Mouse (Mus musculus) G1E (cell line): Measurements from ENCODE around the gene Dr1. TPM values are rescaled to one million over a fixed set of nuclear protein-coding genes. Genes with fewer than 3 reads are reported as not detected.
A peak's percentile ranks its signal among the peaks of the same experiment; 100 is the strongest.

Source experiments
- ATAC-seq: 2 replicates; pipeline ENCODE4 v1.8.0; 2016; ENCODE audit warnings: mild to moderate bottlenecking; ENCODE audit not compliant: insufficient number of reproducible peaks, poor library complexity, low FRiP score, severe bottlenecking; ENCODE audit errors: extremely low read depth
- DNase-seq: peaks from one replicate; pipeline ENCODE4 v3.0.0; 2012; ENCODE audit warnings: low spot score
- H3K27me3 ChIP-seq: 2 replicates; pipeline ENCODE4 v1.6.1; 2012; ENCODE audit warnings: mild to moderate bottlenecking, low read length, inconsistent platforms; ENCODE audit not compliant: insufficient read depth
- H3K36me3 ChIP-seq: replicated peaks from 2 replicates; pipeline ENCODE3; 2012; ENCODE audit warnings: mild to moderate bottlenecking, inconsistent platforms
- H3K4me1 ChIP-seq: 2 replicates; pipeline ENCODE4 v1.6.1; 2012; ENCODE audit warnings: low read depth, low read length, inconsistent platforms, mixed read lengths; ENCODE audit not compliant: insufficient read depth
- H3K4me3 ChIP-seq: 2 replicates; pipeline ENCODE4 v1.5.1; 2012; ENCODE audit warnings: low read depth, mild to moderate bottlenecking, inconsistent platforms, low read length, moderate library complexity, mixed read lengths
- H3K9me3 ChIP-seq: replicated peaks from 2 replicates; pipeline ENCODE4 v1.6.1; 2012; ENCODE audit warnings: inconsistent platforms
- CTCF ChIP-seq: IDR thresholded peaks from 2 replicates; pipeline ENCODE4 v1.5.1; 2012; ENCODE audit warnings: low read depth, low read length, inconsistent platforms, mixed read lengths
- GATA1 ChIP-seq: IDR thresholded peaks from 2 replicates; pipeline ENCODE4 v1.6.1; 2012; ENCODE audit warnings: borderline replicate concordance, low read length, inconsistent platforms, mixed read lengths
- GATA2 ChIP-seq: IDR thresholded peaks from 2 replicates; pipeline ENCODE4 v1.6.1; 2012; ENCODE audit warnings: low read depth, low read length, inconsistent platforms, borderline replicate concordance
- POLR2AphosphoS5 ChIP-seq: IDR thresholded peaks from 2 replicates; pipeline ENCODE4 v1.6.1; 2012; ENCODE audit warnings: low read depth, low read length, inconsistent platforms; ENCODE audit not compliant: insufficient replicate concordance
- TAL1 ChIP-seq: conservative IDR thresholded peaks from 2 replicates; pipeline ENCODE4 v1.6.1; 2012; ENCODE audit warnings: low read depth, low read length, inconsistent platforms, mixed read lengths
- polyA plus RNA-seq: library from polyadenylated mRNA; stranded (reverse); fragments of >175 nt; gene quantifications from 2 replicates; pipeline ENCODE4 v1.2.3, GENCODE M21; 2012
- total RNA-seq, 2 experiments: library from RNA; stranded (forward) in 1 of 2; stranded (reverse) in 1 of 2; fragments of 200-1000 nt in 1 of 2; fragments of >200 nt in 1 of 2; fragmentation: Nextera tagmentation in 1 of 2; gene quantifications; 2 replicates each; pipeline ENCODE4 v1.2.3; 2014 to 2017

The Dr1 gene
- total and polyA plus RNA-seq, 3 experiments = 42.5 to 87.7 (median 66.4) TPM

GRCm38 (mm10) chr5:108286957-108287356, 18.3 kb downstream of the Dr1 start:
- ATAC-seq = no peak
- peaks cover 4% of the 10 kb centered on the region for H3K36me3 ChIP-seq
- no peak for TF ChIP-seq GATA1
- TF ChIP-seq TAL1 = no peak
- TF ChIP-seq GATA2 = no peak
- TF ChIP-seq POLR2AphosphoS5 = no peak
- TF ChIP-seq CTCF = no peak
- no peaks in the 10 kb centered on the region for H3K9me3 ChIP-seq
- no peak for DNase-seq
- no peaks in the 10 kb centered on the region for H3K27me3 ChIP-seq
- peaks cover 8% of the 10 kb centered on the region for H3K4me1 ChIP-seq
- H3K4me3 ChIP-seq = no peak overlapping the region

- Histone ChIP-seq H3K36me3 (no peaks in the 10 kb centered on the region), H3K4me3 (no peak overlapping the region), H3K9me3 (no peaks in the 10 kb centered on the region), H3K4me1 (0 out of 2 replicates have a peak, but pooled peaks cover 4% of the 10 kb centered on the region), H3K27me3 (0 out of 2 replicates have a peak, but pooled peaks cover 2% of the 10 kb centered on the region)
- DNase-seq (no peak), ATAC-seq (no peak)
- TF ChIP-seq TAL1 = no peak
- no peak for TF ChIP-seq GATA2
- no peak for TF ChIP-seq POLR2AphosphoS5
- TF ChIP-seq GATA1 = no peak
- TF ChIP-seq CTCF = no peak
Measured at GRCm38 (mm10) chr5:108301567-108301966, 32.9 kb downstream of the Dr1 start.

- Histone ChIP-seq H3K36me3 (peaks cover 20% of the 10 kb centered on the region), H3K4me3 (peak within 1 kb of the TSS; percentile 85), H3K9me3 (no peaks in the 10 kb centered on the region), H3K27me3 (no peaks in the 10 kb centered on the region), H3K4me1 (peaks cover 18% of the 10 kb centered on the region)
- ATAC-seq (peak; percentile 78), DNase-seq (peak; percentile 97)
- TF ChIP-seq GATA2 (no peak), GATA1 (no peak), POLR2AphosphoS5 (no peak), CTCF (no peak), TAL1 (no peak)
Measured at GRCm38 (mm10) chr5:108312224-108313064, 43.7 kb downstream of the Dr1 start, which contains the start of gene Pigg. Pigg (plus strand) TSS chr5:108312609.

GRCm38 (mm10) chr5:108313065-108313860, 44.6 kb downstream of the Dr1 start:
- peaks cover 18% of the 10 kb centered on the region for H3K4me1 ChIP-seq
- H3K4me3 ChIP-seq = peak overlapping the region; percentile 85
- no peaks in the 10 kb centered on the region for H3K27me3 ChIP-seq
- DNase-seq (peak; percentile 7), ATAC-seq (no peak)
- H3K9me3 ChIP-seq = no peaks in the 10 kb centered on the region
- no peak for TF ChIP-seq GATA1
- H3K36me3 ChIP-seq = peaks cover 28% of the 10 kb centered on the region

Other genes starting within 250 kb of the Dr1 start
- gene Mtf2, start 203.2 kb upstream of the Dr1 start, total RNA-seq (2014; fragmentation: Nextera tagmentation) = 112 and 113 TPM in 2 replicates
- 74.6 and 95.1 TPM in 2 replicates for gene Mtf2, start 203.2 kb upstream of the Dr1 start, total RNA-seq (2017)
- gene Mtf2, start 203.2 kb upstream of the Dr1 start, polyA plus RNA-seq = 18.5 and 26.6 TPM in 2 replicates
- gene Tmed5, start 136.3 kb upstream of the Dr1 start, total RNA-seq (2014; fragmentation: Nextera tagmentation) = 40.3 and 43.8 TPM in 2 replicates
- 31.0 and 48.4 TPM in 2 replicates for gene Tmed5, start 136.3 kb upstream of the Dr1 start, total RNA-seq (2017)
- 31.8 and 43.3 TPM in 2 replicates for gene Tmed5, start 136.3 kb upstream of the Dr1 start, polyA plus RNA-seq
- gene Ccdc18, start 136.0 kb upstream of the Dr1 start, total RNA-seq (2014; fragmentation: Nextera tagmentation) = 31.3 and 33.7 TPM in 2 replicates
- gene Ccdc18, start 136.0 kb upstream of the Dr1 start, total RNA-seq (2017) = 13.5 and 17.4 TPM in 2 replicates
- 0.52 and 0.77 TPM in 2 replicates for gene Ccdc18, start 136.0 kb upstream of the Dr1 start, polyA plus RNA-seq
- 6.1 and 11.7 TPM in 2 replicates for gene Pigg, start 43.7 kb downstream of the Dr1 start, total RNA-seq (2014; fragmentation: Nextera tagmentation)
- 11.3 and 11.4 TPM in 2 replicates for gene Pigg, start 43.7 kb downstream of the Dr1 start, total RNA-seq (2017)
- 1.3 and 2.0 TPM in 2 replicates for gene Pigg, start 43.7 kb downstream of the Dr1 start, polyA plus RNA-seq
- gene Gm42517, start 99.0 kb downstream of the Dr1 start, total RNA-seq (2014; fragmentation: Nextera tagmentation) = not detected in 2 replicates
- not detected in 2 replicates for gene Gm42517, start 99.0 kb downstream of the Dr1 start, total RNA-seq (2017)
- not detected in 2 replicates for gene Gm42517, start 99.0 kb downstream of the Dr1 start, polyA plus RNA-seq
- gene Pde6b, start 119.5 kb downstream of the Dr1 start, total RNA-seq (2014; fragmentation: Nextera tagmentation) = not detected in 2 replicates
- 0.06 and 0.49 TPM in 2 replicates for gene Pde6b, start 119.5 kb downstream of the Dr1 start, total RNA-seq (2017)
- not detected in 2 replicates for gene Pde6b, start 119.5 kb downstream of the Dr1 start, polyA plus RNA-seq
- gene Atp5k, start 165.6 kb downstream of the Dr1 start, total RNA-seq (2014; fragmentation: Nextera tagmentation) = 30.0 and 31.6 TPM in 2 replicates
- gene Atp5k, start 165.6 kb downstream of the Dr1 start, total RNA-seq (2017) = 175 and 374 TPM in 2 replicates
- gene Atp5k, start 165.6 kb downstream of the Dr1 start, polyA plus RNA-seq = 49.1 and 74.2 TPM in 2 replicates
- gene Mfsd7a, start 180.0 kb downstream of the Dr1 start, total RNA-seq (2014; fragmentation: Nextera tagmentation) = not detected in 2 replicates
- 0.05 TPM in 1 of 2 replicates, not detected in the other for gene Mfsd7a, start 180.0 kb downstream of the Dr1 start, total RNA-seq (2017)
- gene Mfsd7a, start 180.0 kb downstream of the Dr1 start, polyA plus RNA-seq = not detected in 2 replicates
- 18.5 and 23.4 TPM in 2 replicates for gene Pcgf3, start 192.3 kb downstream of the Dr1 start, total RNA-seq (2014; fragmentation: Nextera tagmentation)
- 8.7 and 9.0 TPM in 2 replicates for gene Pcgf3, start 192.3 kb downstream of the Dr1 start, total RNA-seq (2017)
- 9.4 and 10.3 TPM in 2 replicates for gene Pcgf3, start 192.3 kb downstream of the Dr1 start, polyA plus RNA-seq